Mouse (Mus musculus): ENCODE measurements around the gene Slc25a41. TPM values are rescaled to one million over a fixed set of nuclear protein-coding genes. Genes with fewer than 3 reads are reported as not detected.

Gene Slc25a41
- polyA plus RNA-seq (2015; fragmentation: Nextera tagmentation; extraction: Ambion mirVana) = not detected in 2 replicates

DNA sequence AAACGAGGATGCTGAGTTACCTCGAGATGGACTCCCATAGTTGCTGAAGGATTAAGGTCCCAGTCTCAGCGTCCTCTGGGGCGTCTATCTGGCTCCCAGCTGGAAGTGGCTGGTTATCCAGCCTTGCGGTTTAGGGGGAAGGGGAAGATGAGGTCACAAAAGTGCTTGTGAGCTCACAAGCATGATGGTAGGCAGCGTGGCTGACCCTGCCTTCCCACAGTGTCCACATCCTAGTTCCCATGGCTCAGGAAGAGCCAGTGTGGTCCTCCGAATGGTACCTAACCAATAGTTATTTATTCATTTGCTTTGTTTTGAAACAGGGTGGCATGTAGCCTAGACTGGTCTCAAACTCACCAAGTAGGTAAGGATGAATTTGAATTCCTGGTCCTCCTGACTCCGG lies at the start of gene Slc25a41:
Slc25a41 (minus strand) TSS at position 101 of the 400 bp plus-strand sequence.

DNA sequence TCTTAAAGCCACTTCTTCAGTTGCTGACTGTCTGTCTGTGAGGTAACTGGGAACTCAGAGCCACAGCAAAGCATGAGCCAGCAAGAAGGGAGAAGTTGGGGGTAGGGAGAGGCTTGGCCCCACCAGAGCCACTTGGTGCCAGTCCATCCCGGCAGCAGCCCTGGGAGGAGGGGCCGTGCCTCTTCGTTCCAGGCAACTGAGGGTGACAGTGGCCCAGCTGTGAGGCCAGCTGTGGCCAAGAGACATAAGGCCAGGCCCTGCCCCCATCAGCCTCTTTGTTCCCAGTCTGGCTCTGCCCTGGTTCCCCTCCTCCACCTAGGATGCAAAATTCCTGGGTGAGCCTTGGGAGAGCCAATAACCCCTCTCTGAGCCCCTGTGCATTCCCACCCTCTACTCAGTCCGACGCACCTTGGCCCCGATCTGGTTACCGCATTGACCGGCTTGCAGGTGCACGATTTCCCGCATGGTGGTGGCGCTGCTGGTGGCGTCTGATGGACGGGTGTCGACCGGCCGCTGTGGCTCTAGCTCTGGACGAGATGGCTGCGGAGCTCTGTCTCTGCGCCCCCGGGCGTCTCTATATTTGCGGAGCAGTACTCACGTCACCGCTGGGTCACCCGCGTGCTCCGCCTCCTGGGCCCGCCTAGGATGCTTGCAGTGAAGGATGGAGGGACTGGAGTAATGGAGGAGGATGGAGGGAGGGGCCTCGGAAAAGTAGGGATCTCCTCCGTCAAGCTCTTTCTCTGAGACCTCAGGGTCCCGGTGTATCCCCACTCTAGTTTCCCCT lies 45.8 kb upstream of the Slc25a41 start, which contains the start of gene Tubb4a:
Tubb4a (minus strand) TSS at position 734 of the 784 bp plus-strand sequence.

DNA sequence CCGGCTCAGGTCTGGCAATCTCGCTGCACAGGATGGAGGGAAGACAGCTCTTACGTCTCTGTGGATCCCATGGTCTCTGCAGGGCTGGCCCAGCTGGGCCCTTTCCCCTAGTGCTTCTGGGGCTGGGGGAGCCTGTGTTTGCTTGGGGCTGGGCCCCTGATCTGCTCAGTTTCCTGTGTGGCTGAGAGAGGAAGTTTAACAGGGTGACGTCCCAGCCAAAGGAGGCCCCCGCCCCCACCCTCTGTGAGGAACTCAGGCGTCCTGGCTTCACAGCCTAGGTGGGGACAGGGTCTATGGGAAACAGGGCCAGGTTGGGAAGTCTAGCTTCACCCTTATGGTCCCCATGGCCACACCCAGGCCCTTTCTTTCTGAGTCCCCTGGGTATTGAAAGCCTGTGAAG lies 36.9 kb upstream of the Slc25a41 start, which contains the start of gene Dennd1c:
Dennd1c (minus strand) TSS at position 179 of the 400 bp plus-strand sequence.

DNA sequence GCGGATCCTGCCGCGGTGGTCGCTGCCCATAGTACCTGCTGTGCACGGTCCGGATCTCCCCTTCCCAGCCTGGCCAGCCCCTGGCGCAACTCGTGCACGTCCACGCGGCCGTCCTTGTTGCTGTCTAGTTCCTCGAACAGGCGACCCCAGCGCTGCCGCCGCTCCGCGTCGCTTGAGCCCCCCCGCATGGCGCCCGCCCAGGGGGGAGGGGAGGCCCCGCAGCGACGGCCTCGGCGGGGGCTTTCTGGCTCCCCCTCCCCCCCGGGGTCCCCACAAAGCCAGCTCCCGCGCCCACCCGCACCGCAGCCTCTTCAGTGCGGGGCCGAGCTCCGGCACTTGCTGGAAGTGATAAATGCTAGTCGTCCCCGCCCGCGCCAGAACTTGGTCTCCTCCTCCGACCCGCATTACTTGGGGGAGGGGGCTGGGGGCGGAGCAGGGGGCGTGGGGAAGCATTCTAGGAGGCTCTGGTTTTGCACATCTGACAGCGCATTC lies 18.1 kb upstream of the Slc25a41 start, which contains the start of gene Slc25a23:
Slc25a23 (minus strand) TSS at position 378 of the 492 bp plus-strand sequence.

DNA sequence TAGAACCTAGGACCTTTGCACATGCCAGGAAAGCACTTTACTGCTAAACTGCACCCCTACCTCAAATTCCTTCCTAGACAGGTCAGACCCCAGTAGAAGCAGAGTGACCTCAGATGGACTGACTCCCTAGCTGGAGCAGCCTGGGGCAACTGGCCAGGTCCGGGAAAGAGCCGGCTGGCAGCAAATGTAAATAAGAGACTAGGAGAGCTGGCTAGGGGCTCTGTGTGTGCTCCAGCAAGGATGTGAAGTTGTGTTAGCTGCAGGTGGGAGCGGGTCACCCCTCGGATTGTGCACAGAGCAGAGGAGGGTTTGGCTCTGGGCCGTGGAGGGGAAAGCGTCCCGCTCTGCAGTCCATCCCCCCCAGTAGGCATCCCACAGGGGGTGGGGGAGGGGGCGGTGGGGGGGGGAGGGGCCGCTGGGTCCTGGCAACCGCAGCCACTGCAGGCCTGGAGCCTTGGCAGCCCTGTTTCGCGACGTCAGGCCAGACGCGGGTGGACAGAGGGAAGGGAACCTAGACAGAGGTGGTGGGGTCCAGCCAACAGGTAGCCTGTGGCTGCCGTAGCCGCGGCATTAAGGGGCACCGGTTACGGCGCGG lies 17.5 kb upstream of the Slc25a41 start, which contains the start of gene Crb3:
Crb3 (plus strand) TSS at position 215 of the 595 bp plus-strand sequence.

DNA sequence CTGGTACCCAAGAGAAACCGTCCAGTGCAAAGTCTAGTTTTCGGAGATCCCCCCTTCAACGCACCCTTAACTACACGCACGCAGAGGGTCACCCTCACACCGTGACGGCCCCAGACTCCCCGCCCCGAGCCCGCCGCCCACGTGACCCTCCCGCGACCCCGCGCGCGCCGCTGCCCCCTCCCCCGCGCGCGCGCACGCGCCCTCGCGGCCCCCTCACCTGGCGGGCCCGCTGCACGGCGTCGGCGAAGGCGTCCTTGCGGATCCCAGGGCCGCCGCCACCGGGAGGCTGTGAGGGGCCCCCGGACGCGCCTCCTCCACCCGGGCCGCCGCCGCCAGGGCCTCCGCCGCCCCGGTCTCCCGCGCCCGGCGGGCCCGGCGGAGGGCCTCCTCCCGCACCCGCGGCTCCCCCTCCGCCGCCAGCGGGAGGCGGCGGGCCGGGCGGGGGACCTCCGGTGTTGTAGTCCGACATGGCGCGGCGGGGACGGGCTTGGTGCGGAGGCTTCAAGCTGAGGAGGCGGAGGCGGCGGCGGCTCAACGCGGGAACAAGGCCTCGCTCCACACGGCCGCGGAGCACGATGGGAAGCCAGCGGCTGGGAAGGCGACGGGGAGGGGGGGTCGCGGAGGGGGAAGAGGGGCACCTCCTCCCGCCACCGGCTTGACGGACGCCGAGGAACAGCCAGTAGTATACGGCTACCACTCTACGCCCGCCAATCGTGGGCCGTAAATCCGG lies 10.4 kb downstream of the Slc25a41 start, which contains the start of gene Khsrp:
Khsrp (minus strand) TSS at position 592 of the 730 bp plus-strand sequence.

DNA sequence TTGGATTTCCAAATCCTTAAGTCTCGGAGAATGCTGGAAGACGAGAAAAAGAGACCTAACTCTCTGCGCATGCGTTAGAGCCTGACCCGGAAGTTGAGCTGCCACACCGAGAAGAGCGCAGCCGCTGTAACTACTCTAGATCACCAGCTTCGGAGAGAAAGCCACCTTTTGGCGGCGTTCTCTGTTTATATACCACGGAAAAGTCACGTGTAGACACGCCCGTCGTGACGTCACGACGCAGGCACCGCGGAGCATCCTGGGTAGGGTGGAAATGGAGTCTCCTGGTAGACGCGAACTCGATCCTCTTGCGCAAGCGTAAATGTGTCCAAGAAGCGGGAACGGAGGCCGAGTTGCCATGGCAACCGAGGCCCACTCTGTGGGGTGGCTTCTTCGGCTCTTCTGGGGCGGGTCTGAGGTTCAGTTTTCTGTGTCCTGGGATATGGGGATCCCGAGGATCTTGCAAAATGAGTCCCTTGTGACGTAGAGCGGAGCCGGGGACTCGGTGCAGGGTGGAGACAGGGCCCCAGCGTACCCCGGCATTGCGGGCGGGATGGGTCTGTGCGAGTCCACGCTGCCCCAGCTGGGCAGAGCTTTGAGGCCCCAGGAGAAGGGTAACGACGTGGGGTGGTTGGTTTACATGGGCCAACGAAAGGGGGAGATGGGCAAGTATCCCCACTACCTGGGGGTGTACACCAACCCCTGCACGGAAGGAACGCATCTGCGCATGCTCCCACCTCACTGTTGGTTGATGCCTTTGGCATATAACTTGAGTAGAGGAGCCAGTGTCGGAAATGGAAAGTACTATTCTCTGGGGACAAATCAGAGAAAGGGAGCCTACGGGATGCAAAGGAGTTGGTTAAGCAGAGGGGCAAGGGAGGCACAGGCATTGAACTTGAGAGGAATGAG lies 30.0 kb downstream of the Slc25a41 start, which contains the start of the genes Gtf2f1 and Gm17949:
Gtf2f1 (minus strand) TSS at position 53 of the 906 bp plus-strand sequence.
Gm17949 (plus strand) TSS at position 234 of the 906 bp plus-strand sequence.

DNA sequence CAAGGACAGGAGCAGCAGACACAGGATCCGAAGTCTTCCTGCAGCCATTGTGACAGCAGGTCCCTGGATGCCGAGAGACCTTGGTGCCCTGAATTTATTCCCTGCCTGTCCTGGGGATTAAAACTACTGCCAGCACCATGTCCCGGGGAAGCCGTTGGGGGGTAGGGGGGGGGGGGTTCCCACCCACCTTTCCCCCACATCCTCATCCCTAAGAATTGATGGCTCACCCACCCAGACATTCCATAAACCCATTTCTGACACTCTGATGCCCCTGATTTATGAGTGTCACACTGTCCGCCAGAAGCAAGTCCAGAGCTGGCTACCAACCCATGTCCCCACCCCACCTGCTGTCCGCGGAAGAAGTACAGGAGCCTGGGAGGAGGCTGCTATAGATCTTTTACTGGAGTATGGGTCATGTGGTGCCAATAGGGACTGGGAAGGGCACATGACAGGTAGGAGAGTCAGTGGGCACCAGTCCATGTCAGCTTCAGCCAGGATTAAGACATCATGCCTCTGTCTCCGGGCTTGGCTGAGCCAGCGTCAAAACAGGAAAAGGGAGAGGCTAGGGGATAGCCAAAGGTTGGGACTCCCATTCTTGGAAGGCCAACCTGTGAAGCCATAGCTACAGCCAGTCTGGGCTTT lies 41.4 kb downstream of the Slc25a41 start, which contains the start of gene Pspn:
Pspn (minus strand) TSS at position 51 of the 642 bp plus-strand sequence.

DNA sequence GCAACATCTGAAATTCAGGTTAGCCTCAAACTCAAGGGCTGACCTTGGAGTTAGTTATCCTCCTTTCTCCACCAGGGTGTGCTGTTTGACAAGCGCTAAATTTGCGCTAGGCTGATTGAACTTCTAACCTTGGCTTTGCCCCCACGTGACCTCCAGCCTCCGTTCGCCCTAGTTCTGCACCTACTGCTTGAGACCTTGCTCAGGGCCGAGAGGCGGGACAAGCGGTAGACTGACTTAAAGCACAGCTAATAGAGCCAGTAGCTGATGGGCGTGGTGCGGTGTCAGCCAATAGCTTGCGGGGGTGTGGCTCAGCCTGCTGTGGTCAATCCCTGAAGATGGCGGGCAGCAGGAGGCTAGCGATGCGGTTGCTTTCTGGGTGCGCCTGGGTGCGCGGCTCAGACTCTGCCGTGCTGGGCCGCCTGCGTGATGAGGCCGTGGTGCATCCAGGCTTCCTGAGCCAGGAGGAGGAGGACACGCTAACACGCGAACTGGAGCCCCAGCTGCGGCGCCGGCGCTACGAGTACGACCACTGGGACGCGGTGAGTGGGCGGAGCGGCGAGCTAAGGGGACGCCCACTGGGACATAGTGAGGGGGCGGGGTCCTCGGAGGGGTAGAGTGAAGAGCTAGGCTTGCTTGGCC lies 44.3 kb downstream of the Slc25a41 start, which contains the start of gene Alkbh7:
Alkbh7 (plus strand) TSS at position 311 of the 639 bp plus-strand sequence.

DNA sequence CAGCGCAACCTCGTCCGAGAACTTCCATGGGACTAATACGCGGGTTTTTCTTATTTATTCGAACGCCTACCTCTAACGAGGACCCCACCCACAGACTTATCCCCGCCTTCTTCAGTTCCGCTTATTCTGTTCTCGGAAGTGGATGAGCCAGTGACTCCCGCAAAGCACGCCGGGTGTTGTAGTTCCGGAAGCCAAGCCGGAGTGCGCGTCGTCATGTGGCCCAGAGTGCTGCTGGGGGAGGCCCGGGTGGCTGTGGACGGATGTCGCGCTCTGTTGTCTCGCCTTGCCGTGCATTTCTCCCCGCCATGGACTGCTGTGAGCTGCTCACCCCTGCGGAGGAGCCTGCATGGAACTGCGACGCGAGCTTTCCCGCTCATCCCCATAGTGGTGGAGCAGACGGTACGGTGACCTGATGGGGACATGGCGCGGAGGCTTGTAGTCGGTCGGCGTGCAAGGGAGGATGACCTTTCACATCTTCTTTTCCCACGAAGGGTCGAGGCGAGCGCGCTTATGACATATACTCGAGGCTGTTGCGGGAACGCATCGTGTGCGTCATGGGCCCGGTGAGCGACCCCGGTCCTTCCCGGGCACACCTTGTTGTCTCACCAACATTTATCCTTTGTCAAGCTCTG lies 51.2 kb downstream of the Slc25a41 start, which contains the start of gene Clpp:
Clpp (plus strand) TSS at position 191 of the 632 bp plus-strand sequence.

Other genes starting within 250 kb of the Slc25a41 start
- gene Rfx2, start 210.6 kb downstream of the Slc25a41 start, polyA plus RNA-seq (2015; fragmentation: Nextera tagmentation; extraction: Ambion mirVana) = 3.7 and 4.2 TPM in 2 replicates
- not detected in 2 replicates for gene Acsbg2, start 167.2 kb downstream of the Slc25a41 start, polyA plus RNA-seq (2015; fragmentation: Nextera tagmentation; extraction: Ambion mirVana)
- 10.6 and 11.7 TPM in 2 replicates for gene 1700061G19Rik, start 166.2 kb downstream of the Slc25a41 start, polyA plus RNA-seq (2015; fragmentation: Nextera tagmentation; extraction: Ambion mirVana)
- 15.8 and 18.0 TPM in 2 replicates for gene Mllt1, start 106.2 kb downstream of the Slc25a41 start, polyA plus RNA-seq (2015; fragmentation: Nextera tagmentation; extraction: Ambion mirVana)
- not detected in 2 replicates for gene Acer1, start 59.5 kb downstream of the Slc25a41 start, polyA plus RNA-seq (2015; fragmentation: Nextera tagmentation; extraction: Ambion mirVana)
- 84.4 and 98.9 TPM in 2 replicates for gene Clpp, start 51.3 kb downstream of the Slc25a41 start, polyA plus RNA-seq (2015; fragmentation: Nextera tagmentation; extraction: Ambion mirVana)
- 25.4 and 30.7 TPM in 2 replicates for gene Alkbh7, start 44.3 kb downstream of the Slc25a41 start, polyA plus RNA-seq (2015; fragmentation: Nextera tagmentation; extraction: Ambion mirVana)
- gene Pspn, start 41.6 kb downstream of the Slc25a41 start, polyA plus RNA-seq (2015; fragmentation: Nextera tagmentation; extraction: Ambion mirVana) = 0.30 and 1.0 TPM in 2 replicates
- 37.8 and 42.8 TPM in 2 replicates for gene Gtf2f1, start 30.4 kb downstream of the Slc25a41 start, polyA plus RNA-seq (2015; fragmentation: Nextera tagmentation; extraction: Ambion mirVana)
- gene Gm17949, start 30.2 kb downstream of the Slc25a41 start, polyA plus RNA-seq (2015; fragmentation: Nextera tagmentation; extraction: Ambion mirVana) = 0.22 and 0.35 TPM in 2 replicates
- gene Khsrp, start 10.1 kb downstream of the Slc25a41 start, polyA plus RNA-seq (2015; fragmentation: Nextera tagmentation; extraction: Ambion mirVana) = 19.1 and 23.0 TPM in 2 replicates
- gene Crb3, start 17.5 kb upstream of the Slc25a41 start, polyA plus RNA-seq (2015; fragmentation: Nextera tagmentation; extraction: Ambion mirVana) = 15.0 and 16.8 TPM in 2 replicates
- 8.5 and 9.0 TPM in 2 replicates for gene Slc25a23, start 18.2 kb upstream of the Slc25a41 start, polyA plus RNA-seq (2015; fragmentation: Nextera tagmentation; extraction: Ambion mirVana)
- gene Dennd1c, start 36.9 kb upstream of the Slc25a41 start, polyA plus RNA-seq (2015; fragmentation: Nextera tagmentation; extraction: Ambion mirVana) = 1.1 and 3.1 TPM in 2 replicates
- 6.7 and 8.1 TPM in 2 replicates for gene Tubb4a, start 46.1 kb upstream of the Slc25a41 start, polyA plus RNA-seq (2015; fragmentation: Nextera tagmentation; extraction: Ambion mirVana)
- 5.6 and 6.2 TPM in 2 replicates for gene Tnfsf9, start 63.7 kb upstream of the Slc25a41 start, polyA plus RNA-seq (2015; fragmentation: Nextera tagmentation; extraction: Ambion mirVana)
- 0.20 TPM in 1 of 2 replicates, not detected in the other for gene Cd70, start 108.1 kb upstream of the Slc25a41 start, polyA plus RNA-seq (2015; fragmentation: Nextera tagmentation; extraction: Ambion mirVana)
- 0.08 and 0.65 TPM in 2 replicates for gene Tnfsf14, start 152.5 kb upstream of the Slc25a41 start, polyA plus RNA-seq (2015; fragmentation: Nextera tagmentation; extraction: Ambion mirVana)
- 24.9 and 30.2 TPM in 2 replicates for gene C3, start 186.5 kb upstream of the Slc25a41 start, polyA plus RNA-seq (2015; fragmentation: Nextera tagmentation; extraction: Ambion mirVana)
- 35.5 and 36.8 TPM in 2 replicates for gene Gpr108, start 206.8 kb upstream of the Slc25a41 start, polyA plus RNA-seq (2015; fragmentation: Nextera tagmentation; extraction: Ambion mirVana)
- 37.0 and 40.2 TPM in 2 replicates for gene Trip10, start 207.8 kb upstream of the Slc25a41 start, polyA plus RNA-seq (2015; fragmentation: Nextera tagmentation; extraction: Ambion mirVana)
- gene Vav1, start 237.4 kb upstream of the Slc25a41 start, polyA plus RNA-seq (2015; fragmentation: Nextera tagmentation; extraction: Ambion mirVana) = 1.7 and 5.3 TPM in 2 replicates